Mouse (Mus musculus): ENCODE data around the gene Arl8b. TPM values are rescaled to one million over a fixed set of nuclear protein-coding genes. Genes with fewer than 3 reads are reported as not detected.

Arl8b gene
- total RNA-seq, 2 experiments from 2014 or later = 186 to 217 TPM

Other genes starting within 250 kb of the Arl8b start
- 10 to 100 TPM; 82.5 to 98.5 TPM for gene Bhlhe40, start 122.5 kb upstream of the Arl8b start, total RNA-seq (2021)
- 10 to 100 TPM; 14.8 to 17.0 TPM for gene Edem1, start 45.5 kb downstream of the Arl8b start, total RNA-seq (2021)